In the genomic region with DNA sequence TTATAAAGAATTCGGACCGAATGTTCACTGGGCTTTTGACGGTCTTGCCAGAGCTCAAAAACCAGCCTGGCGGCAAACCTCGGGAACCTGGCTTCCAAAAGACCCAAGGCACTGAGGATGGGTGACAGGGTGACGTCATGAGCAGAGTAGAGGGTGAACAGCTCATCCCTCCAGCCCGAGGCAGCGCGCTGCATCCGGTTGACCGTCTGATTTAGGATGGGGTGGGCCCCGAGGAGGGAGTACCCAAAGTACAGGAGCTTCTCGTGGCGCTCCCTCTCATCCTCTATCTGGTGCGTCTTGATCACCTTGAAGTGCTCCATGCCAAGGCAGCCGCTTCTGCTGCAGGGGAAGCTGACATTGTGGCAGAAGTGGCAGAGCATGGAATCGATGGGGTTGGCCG, we compare ENCODE assay signal across 19 mouse cellular contexts.
"Had no signal": no experiment of that assay in that cellular context is flagged by ENCODE, and none has a peak within 500 bp of the region (broad histone marks: within the 10 kb centered on the region; RNA-seq: fewer than 3 reads in every experiment).

No protein-coding gene starts in this region.

- H3K9me3 ChIP-seq: heart, embryonic 13.5 days; heart, embryonic 15.5 days; hindbrain, embryonic 13.5 days; hindbrain, embryonic 15.5 days; kidney, embryonic 15.5 days; limb, embryonic 10.5 days; limb, embryonic 12.5 days; liver, embryonic 13.5 days; liver, embryonic 15.5 days had no signal

- H3K27ac ChIP-seq: heart, adult 2 months; hindbrain, embryonic 13.5 days; hindbrain, embryonic 15.5 days; hindbrain, postnatal 0 days; kidney, embryonic 15.5 days; kidney, postnatal 0 days; limb, embryonic 10.5 days; limb, embryonic 12.5 days; liver, embryonic 13.5 days; liver, embryonic 15.5 days had no signal

- H3K27me3 ChIP-seq: heart, embryonic 13.5 days; heart, embryonic 15.5 days; hindbrain, embryonic 13.5 days; hindbrain, embryonic 15.5 days; kidney, embryonic 15.5 days; limb, embryonic 12.5 days; liver, embryonic 13.5 days; liver, embryonic 15.5 days had no signal

- DNase-seq: gastrocnemius, postnatal 14 days; gastrocnemius, postnatal 36 days; heart, adult 2 months; heart, postnatal 14 days; kidney, postnatal 14 days; layer of hippocampus, postnatal 36 days; liver; liver, embryonic 13.5 days; liver, postnatal 0 days had no signal

- H3K9ac ChIP-seq: heart, embryonic 13.5 days; heart, embryonic 15.5 days; hindbrain, embryonic 13.5 days; hindbrain, embryonic 15.5 days; kidney, embryonic 15.5 days; limb, embryonic 12.5 days; liver, embryonic 13.5 days; liver, embryonic 15.5 days; liver, postnatal 0 days had no signal

- H3K36me3 ChIP-seq: liver, embryonic 13.5 days; liver, embryonic 15.5 days had no signal

- H3K4me1 ChIP-seq: kidney, embryonic 15.5 days; liver, embryonic 13.5 days; liver, embryonic 15.5 days had no signal

- H3K4me3 ChIP-seq: heart, adult 2 months; heart, embryonic 13.5 days; heart, embryonic 15.5 days; hindbrain, embryonic 13.5 days; hindbrain, embryonic 15.5 days; kidney, embryonic 15.5 days; limb, embryonic 10.5 days; limb, embryonic 12.5 days; liver, embryonic 13.5 days; liver, embryonic 15.5 days had no signal
